Mouse (Mus musculus) small intestine, adult 2 months (tissue): Measurements from ENCODE around the gene Xylb. TPM values are rescaled to one million over a fixed set of nuclear protein-coding genes. Genes with fewer than 3 reads are reported as not detected.

Experiments used
- H3K27ac ChIP-seq: fragments of 200-500 bp; 2 replicates; pipeline ENCODE4 v1.5.1; 2012; ENCODE audit warnings: low read depth, low read length, control low read depth, inconsistent platforms; ENCODE audit not compliant: insufficient read depth
- H3K27me3 ChIP-seq: fragments of 200-500 bp; 2 replicates; pipeline ENCODE4 v1.6.1; 2012; ENCODE audit warnings: mild to moderate bottlenecking, moderate library complexity, low read length, inconsistent platforms; ENCODE audit not compliant: control insufficient read depth, insufficient read depth
- H3K36me3 ChIP-seq: fragments of 200-500 bp; 2 replicates; pipeline ENCODE4 v1.6.1; 2012; ENCODE audit warnings: mild to moderate bottlenecking, low read length, control low read depth, inconsistent platforms; ENCODE audit not compliant: control insufficient read depth, insufficient read depth
- H3K4me1 ChIP-seq: fragments of 200-500 bp; 2 replicates; pipeline ENCODE4 v1.6.1; 2012; ENCODE audit warnings: low read length, inconsistent platforms, mixed read lengths; ENCODE audit not compliant: control insufficient read depth, insufficient read depth, insufficient read length
- H3K4me3 ChIP-seq: fragments of 200-500 bp; 2 replicates; pipeline ENCODE4 v1.5.1; 2012; ENCODE audit warnings: low read depth, mild to moderate bottlenecking, control low read depth, inconsistent platforms, low read length, moderate library complexity
- CTCF ChIP-seq: fragments of 200-500 bp; IDR thresholded peaks from 2 replicates; pipeline ENCODE4 v1.5.1; 2012; ENCODE audit warnings: low read depth, mild to moderate bottlenecking, control low read depth, inconsistent platforms, low read length, moderate library complexity, mixed read lengths; ENCODE audit not compliant: insufficient replicate concordance, insufficient read length; ENCODE audit errors: extremely low read depth
- POLR2A ChIP-seq: fragments of 200-500 bp; IDR thresholded peaks from 2 replicates; pipeline ENCODE4 v1.6.1; 2012; ENCODE audit warnings: low read depth, mild to moderate bottlenecking, control low read depth, inconsistent platforms, low read length, moderate library complexity
- WGBS: fragments of 180-500 bp; shearing (Covaris S2); methylation state at CpG from one replicate; pipeline ENCODE4 v1.1.7; 2018; 5-methylcytosine and 5-hydroxymethylcytosine counted together
- polyA plus RNA-seq: library from polyadenylated mRNA; depleted of rRNA; stranded (reverse); fragments of >200 nt; gene quantifications from 2 replicates; pipeline ENCODE4 v1.2.3, GENCODE M21; 2012; rRNA removed

Gene Xylb
- 8.0 and 8.9 TPM in 2 replicates for polyA plus RNA-seq

- Histone ChIP-seq H3K4me1 (peaks cover 2% of the 10 kb centered on the region; the same call in 1 of the 2 replicates), H3K27ac (no peak within 1 kb of the TSS), H3K36me3 (no peaks in the 10 kb centered on the region), H3K27me3 (no peaks in the 10 kb centered on the region), H3K4me3 (peak within 1 kb of the TSS; percentile 78)
- peak; percentile 79 for TF ChIP-seq CTCF
- peak; percentile 57; the same call in 1 of the 2 replicates for TF ChIP-seq POLR2A
- WGBS: 1% methylated on average over 65 of the region's 65 CpGs
Measured at GRCm38 (mm10) chr9:119357331-119358057, at the start of gene Xylb. Gene Xylb (plus strand): TSS chr9:119357381.

GRCm38 (mm10) chr9:119309067-119309466 lies 48.1 kb upstream of the Xylb start:
- Histone ChIP-seq H3K4me3 (no peak overlapping the region), H3K36me3 (no peaks in the 10 kb centered on the region), H3K27ac (no peak overlapping the region), H3K27me3 (no peaks in the 10 kb centered on the region), H3K4me1 (no peaks in the 10 kb centered on the region)
- no peak for TF ChIP-seq POLR2A
- no peak for TF ChIP-seq CTCF
- WGBS: 57% methylated on average over 1 of the region's 1 CpGs

GRCm38 (mm10) chr9:119313096-119313495 lies 44.1 kb upstream of the Xylb start:
- no peak for TF ChIP-seq POLR2A
- no peak for TF ChIP-seq CTCF
- WGBS: 91% methylated on average over 10 of the region's 10 CpGs

GRCm38 (mm10) chr9:119318891-119319290 lies 38.3 kb upstream of the Xylb start:
- TF ChIP-seq CTCF: no peak
- TF ChIP-seq POLR2A: no peak
- Histone ChIP-seq H3K36me3 (no peaks in the 10 kb centered on the region; the same call in 1 of the 2 replicates), H3K27ac (no peak overlapping the region), H3K4me3 (no peak overlapping the region), H3K4me1 (peaks cover 10% of the 10 kb centered on the region; the same call in 1 of the 2 replicates), H3K27me3 (no peaks in the 10 kb centered on the region)
- WGBS: 81% methylated on average over 1 of the region's 1 CpGs

More at GRCm38 (mm10) chr9:119313096-119313495, 44.1 kb upstream of the Xylb start:
- Histone ChIP-seq H3K36me3 (no peaks in the 10 kb centered on the region), H3K4me3 (no peak overlapping the region), H3K4me1 (no peaks in the 10 kb centered on the region), H3K27me3 (no peaks in the 10 kb centered on the region), H3K27ac (no peak overlapping the region)

GRCm38 (mm10) chr9:119320446-119320845 lies 36.7 kb upstream of the Xylb start:
- no peak overlapping the region for H3K27ac ChIP-seq
- H3K4me3 ChIP-seq: no peak overlapping the region
- no peaks in the 10 kb centered on the region for H3K27me3 ChIP-seq
- peaks cover 10% of the 10 kb centered on the region; the same call in 1 of the 2 replicates for H3K4me1 ChIP-seq
- 77% methylated on average over 7 of the region's 7 CpGs for WGBS
- H3K36me3 ChIP-seq: no peaks in the 10 kb centered on the region; the same call in 1 of the 2 replicates
- TF ChIP-seq POLR2A (no peak), CTCF (no peak)

GRCm38 (mm10) chr9:119320946-119321345 lies 36.2 kb upstream of the Xylb start:
- Histone ChIP-seq H3K4me1 (peaks cover 10% of the 10 kb centered on the region; the same call in 1 of the 2 replicates), H3K27ac (no peak overlapping the region), H3K27me3 (no peaks in the 10 kb centered on the region), H3K36me3 (no peaks in the 10 kb centered on the region; the same call in 1 of the 2 replicates), H3K4me3 (peak overlapping the region; percentile 71; the same call in 1 of the 2 replicates)
- 18% methylated on average over 7 of the region's 7 CpGs for WGBS
- TF ChIP-seq POLR2A (no peak), CTCF (no peak)
